Mouse (Mus musculus) cerebellum, postnatal 14 days (tissue): ENCODE data around the gene Ranbp3l.

Experiments
- DNase-seq, 2 experiments: peaks; one replicate each; pipeline ENCODE4 v3.0.0; 2021; ENCODE audit warnings: mixed read lengths in 2 of 2

Gene Ranbp3l

DNA sequence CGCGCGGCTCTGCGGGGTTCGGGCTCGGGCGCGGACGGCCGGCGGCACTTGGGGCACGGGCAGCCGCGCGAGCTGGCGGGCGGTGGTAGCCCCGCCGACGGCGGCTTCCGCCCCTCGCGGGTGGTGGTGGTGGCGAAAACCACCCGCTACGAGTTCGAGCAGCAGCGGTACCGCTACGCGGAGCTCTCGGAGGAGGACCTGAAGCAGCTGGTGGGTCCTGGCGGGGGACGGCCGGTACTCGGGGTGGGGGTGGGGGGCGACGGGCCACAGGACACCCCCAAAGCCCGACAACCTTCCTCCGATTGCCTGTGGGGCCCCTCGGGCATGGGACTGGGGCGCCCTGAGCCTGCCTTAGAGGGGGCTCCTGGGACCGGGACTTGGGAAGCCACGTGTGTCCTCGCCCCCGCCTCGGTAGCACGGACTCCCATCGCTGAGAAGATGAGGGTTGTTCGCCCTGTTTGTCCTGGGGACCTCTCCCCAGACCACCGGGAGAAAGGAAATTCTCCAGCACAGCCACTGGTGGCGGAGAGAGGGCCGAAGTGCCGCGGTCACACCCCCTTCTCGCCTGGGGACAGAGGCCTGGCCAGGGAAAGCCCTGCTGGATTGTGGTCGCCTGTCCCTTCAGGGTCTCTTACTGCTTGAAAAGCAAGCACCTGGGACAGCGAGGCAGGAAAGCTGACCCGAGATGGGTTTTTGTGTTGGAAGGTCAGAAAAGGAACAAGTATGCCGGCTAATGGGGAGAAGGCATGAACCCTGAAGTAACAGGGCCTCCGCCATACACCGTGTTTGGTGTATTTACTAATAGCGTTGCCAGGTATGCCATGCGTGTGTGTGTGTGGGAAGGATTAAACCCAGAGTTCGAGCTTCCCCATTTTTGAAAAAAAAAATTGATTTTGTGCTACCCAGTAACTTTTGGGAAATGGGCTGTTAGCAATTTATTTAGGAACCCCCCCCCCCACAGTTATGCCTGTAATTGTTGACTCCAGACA, 104.1 kb downstream of the Ranbp3l start:
- peak; percentile 56 to 60 for DNase-seq

DNA sequence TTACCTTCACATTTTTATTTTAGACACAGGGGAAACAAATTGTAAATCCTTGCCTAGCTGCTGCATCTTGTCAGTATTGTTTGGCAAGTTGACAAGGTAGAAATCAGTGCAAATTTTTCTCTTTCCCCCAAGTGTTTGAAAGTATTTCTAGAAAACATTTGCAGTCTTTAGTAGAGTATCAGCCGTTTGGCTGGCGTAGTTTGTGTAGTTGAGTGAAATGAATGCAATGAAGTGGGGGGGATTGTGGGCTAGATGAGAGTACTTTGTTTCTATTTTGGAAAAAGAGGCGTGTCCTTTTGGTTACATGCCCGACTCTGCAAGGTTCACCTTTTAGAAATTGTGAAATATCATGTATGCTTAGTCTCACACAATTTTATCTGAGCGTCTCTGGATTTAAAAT, 104.9 kb downstream of the Ranbp3l start:
- DNase-seq = no peak

DNA sequence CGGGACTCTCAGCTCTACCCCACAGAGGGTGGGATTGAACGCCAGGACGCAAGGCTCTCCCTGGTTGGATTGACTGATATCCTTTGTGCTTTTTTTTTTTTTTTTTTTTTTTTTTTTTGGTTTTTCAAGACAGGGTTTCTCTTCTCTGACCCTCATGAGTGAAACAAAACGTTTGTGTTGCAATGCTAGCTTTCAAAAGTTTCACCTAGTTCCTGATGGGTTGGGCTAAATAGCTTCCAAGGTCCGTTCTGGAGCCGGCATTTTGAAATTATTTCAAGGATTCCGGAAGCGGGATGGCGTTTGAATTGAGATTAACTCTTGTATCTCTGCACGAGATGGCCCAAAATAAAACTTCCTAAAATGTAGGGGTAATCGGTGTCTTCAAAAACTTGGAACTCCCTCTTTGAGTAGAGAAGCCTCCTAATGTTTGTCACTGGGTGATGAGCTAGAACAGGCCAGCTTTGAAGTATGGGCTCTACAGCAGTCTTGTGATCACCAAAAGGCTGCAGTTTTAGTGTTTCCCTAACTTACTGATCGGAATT, 105.4 kb downstream of the Ranbp3l start:
- no peak for DNase-seq

GRCm38 (mm10) chr15:9073684-9074083, 105.9 kb downstream of the Ranbp3l start:
- DNase-seq = no peak

- DNase-seq = no peak
These were observed 106.4 kb downstream of the Ranbp3l start for GRCm38 (mm10) chr15:9074139-9074538.

- DNase-seq = no peak
These were observed 106.9 kb downstream of the Ranbp3l start for GRCm38 (mm10) chr15:9074671-9075070.

DNA sequence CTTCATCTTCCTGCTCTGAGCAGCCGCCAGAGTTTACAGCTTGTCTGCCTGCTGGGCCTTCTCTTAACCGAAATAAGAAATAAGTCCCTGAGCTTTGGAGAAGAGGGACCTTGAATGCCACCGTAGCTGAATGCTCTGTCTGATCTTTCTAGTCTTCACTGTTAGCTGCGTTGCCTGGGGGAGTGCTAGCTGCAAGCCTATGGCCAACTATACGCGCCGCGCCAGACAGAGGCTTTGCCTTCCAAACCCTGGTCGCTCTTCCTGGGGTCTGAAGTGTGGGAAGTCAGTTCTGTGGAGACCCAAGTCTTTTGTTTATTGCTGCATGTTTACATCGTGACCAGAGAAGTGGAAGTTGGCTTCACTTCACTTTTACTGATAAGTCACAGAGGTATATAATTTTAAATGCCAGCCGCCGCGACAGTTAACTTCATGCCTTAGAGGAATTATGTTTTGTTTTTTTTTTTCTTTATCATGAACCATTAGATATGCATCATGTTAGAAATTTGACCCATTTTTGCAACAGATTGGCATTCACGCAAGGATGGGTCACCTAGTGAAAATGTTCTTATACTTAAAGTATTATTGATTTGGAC, 108.0 kb downstream of the Ranbp3l start:
- DNase-seq = no peak

DNA sequence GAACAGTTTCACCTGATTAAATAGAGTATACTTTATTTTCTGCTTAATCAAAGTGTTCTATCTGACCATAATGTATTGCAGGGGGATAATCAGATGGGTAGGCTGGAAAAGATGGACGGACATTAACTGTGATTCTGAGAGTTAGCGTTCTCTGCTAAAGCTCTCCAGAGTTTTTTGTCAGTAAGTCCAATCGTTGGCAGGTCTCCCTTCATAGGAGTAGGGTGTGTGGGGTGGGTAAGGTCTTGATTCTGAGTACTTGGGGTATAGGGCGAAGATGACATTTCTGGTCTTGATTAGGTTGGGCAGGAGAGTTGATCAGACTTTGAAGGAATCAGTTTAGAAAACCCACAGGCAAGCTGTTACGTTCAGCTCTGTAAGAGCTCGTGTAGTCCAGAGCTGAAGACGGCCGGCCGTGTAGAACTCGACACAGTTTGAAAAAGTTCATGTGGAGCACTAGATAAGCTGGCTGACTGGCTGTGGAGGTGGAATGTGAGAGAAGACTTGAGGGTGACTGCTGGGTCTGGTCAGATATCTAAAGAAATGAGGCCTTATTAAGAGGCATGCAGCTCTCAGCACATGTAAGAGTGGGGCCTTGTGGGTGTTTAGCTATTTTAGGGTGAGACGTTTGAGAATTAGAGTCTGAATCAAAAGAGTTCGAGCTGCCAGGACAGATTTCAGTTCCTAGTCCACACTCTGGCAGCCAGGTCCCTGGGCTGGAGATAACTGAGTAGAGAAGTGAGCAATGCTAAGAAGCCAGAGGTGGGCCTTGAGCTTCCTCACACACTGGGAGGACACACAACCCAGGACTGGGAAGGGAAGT, 110.9 kb downstream of the Ranbp3l start:
- DNase-seq = no peak

DNA sequence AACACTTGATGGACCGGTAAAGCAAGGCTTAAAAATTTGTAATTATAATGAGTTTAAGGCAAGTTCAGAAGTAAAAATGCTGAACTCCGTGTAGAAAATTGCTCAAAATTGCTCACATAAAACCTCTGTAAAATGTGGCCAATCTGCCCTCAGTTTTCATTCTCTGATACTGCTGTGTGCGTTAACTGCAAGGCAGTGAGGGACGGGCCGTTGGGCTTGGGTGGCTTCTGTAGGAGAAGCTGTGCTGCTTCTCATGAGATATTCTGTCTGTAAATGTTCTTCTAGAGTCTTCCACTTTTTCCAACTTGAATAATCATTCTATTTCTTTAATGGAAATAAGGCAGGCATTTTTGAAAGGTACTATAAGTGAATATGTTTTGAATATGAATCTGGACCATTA, 111.9 kb downstream of the Ranbp3l start:
- no peak for DNase-seq

GRCm38 (mm10) chr15:9080206-9080605, 112.5 kb downstream of the Ranbp3l start:
- DNase-seq = no peak

GRCm38 (mm10) chr15:9081294-9081693, 113.5 kb downstream of the Ranbp3l start:
- no peak for DNase-seq

DNA sequence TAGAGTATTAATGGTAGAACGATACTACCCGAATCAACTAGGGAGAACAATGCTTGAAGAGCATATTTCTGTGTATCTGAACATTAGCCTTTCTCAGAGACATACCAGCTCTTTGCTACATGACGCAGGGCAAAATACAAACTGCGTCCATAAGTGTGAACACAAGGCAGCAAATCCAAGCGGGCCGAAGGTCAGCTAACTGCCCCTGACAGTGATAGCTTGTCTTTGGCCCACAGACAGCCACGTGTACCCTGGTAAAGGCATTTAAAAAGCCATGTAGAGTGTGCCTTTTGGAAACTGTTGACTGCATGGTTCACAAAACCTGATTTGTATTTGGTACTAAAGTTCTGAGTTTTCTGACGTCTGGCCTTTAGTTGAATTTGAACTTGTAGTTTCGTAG, 115.0 kb downstream of the Ranbp3l start:
- DNase-seq = no peak

- DNase-seq = no peak
These were observed 119.1 kb downstream of the Ranbp3l start for GRCm38 (mm10) chr15:9086813-9087212.

GRCm38 (mm10) chr15:9087421-9087820, 119.7 kb downstream of the Ranbp3l start:
- no peak for DNase-seq

DNA sequence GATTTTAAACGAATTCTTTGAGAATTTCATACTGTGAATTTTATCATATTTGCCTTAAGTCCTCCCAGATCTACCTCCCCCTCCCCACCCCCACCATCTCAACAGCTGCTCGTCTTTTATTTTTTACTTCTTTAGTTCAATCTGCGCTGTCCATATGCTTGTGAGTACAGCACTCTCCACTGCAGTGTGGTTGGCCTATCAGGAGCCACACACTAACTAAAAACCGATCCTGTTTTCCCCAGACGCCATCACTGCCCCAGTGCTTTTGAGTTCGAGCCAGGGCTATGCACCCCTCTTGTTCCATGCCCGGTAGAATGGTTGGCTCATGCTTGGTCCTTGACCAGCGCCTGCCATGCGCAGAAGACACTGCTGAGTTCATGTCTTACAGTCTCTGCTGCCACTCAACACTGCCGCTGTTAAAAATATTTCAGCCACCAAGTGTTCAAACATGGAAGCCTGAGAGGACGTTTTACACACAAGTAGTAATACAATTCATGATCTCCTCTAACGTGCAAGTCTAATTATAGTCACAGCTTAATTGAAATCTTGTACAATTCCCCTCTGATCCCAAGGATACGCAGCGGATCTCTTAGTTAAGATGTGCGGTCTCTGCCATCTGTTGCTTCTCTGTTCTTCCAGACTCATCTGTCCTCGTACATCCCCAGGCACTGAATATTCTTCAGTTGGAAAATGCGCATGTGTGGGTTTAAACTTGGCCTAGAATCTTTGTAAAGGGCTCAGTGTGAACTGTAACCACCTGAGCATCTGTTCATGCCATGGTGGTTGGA, 120.3 kb downstream of the Ranbp3l start:
- no peak for DNase-seq

DNA sequence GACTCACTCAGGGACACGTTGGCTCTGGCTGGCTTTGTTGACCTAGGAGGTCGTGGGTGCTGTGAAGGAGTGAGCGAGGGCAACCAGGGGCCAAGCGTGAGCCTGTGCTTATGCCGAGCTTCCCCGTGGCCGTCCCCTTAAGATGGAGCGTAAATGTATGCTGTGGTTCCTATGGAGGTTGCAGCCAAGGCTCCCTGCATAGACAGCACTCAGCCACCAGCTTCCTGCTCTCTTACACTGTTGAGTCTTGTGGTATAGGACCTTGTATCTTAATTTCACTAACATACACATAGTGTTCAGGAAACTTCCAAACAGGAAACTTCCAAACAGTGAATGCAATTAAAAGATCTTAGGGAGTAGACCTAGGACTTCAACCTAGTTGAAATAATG, 120.9 kb downstream of the Ranbp3l start:
- DNase-seq = no peak

GRCm38 (mm10) chr15:9089136-9089720, 121.5 kb downstream of the Ranbp3l start:
- DNase-seq = no peak

- no peak for DNase-seq
These were observed 122.9 kb downstream of the Ranbp3l start for GRCm38 (mm10) chr15:9090662-9091061.

GRCm38 (mm10) chr15:9093598-9094365, 126.0 kb downstream of the Ranbp3l start:
- DNase-seq = no peak

GRCm38 (mm10) chr15:9094366-9094750, 126.6 kb downstream of the Ranbp3l start:
- peak; percentile 57 to 67 for DNase-seq

GRCm38 (mm10) chr15:9096865-9097264, 129.1 kb downstream of the Ranbp3l start:
- no peak for DNase-seq
